9 mouse cellular contexts compared by ENCODE assay signal in the genomic region with DNA sequence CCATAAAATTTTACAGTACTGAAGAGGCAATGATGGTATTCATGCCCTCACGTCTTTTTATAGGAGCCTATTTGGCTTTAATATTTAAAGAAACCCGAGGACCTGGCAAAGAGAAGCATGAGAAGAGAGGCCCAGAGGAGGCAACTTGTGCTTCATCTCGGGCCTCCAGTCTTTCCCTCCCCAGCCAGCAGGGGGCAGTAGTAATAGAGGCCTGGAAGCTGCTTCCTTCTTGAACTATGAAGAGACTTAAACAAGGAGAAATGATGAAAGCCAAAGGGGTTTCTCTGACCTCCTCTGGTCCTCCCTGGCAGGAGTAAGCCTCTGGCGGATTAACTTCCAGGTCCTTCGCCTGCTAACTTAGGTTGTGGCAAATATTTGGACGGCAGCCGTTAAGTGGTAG.
DNase-seq lines count a peak whose midpoint lies in the region; ATAC-seq and TF ChIP-seq lines count a peak whose summit lies in the region.
"Had no signal": no experiment of that assay in that cellular context is flagged by ENCODE, and none has a peak within 500 bp of the region (broad histone marks: within the 10 kb centered on the region; RNA-seq: fewer than 3 reads in every experiment).

No protein-coding gene starts in this region.

- H3K4me2 ChIP-seq in intestine, postnatal 0 days (replicated peaks; ENCODE audit: low read depth): no peak overlapping the region
- no peak overlapping the region for H3K4me2 ChIP-seq in intestine, embryonic 15.5 days (replicated peaks)
- H3K4me2 ChIP-seq in neural tube, embryonic 11.5 days (ENCODE audit: low read depth): no peak overlapping the region
- H3K4me2 ChIP-seq: heart, embryonic 13.5 days had no signal

- H3K27me3 ChIP-seq in intestine, postnatal 0 days (replicated peaks; ENCODE audit: control insufficient read depth, insufficient read depth, low read length): no peaks in the 10 kb centered on the region
- H3K27me3 ChIP-seq in intestine, embryonic 15.5 days (replicated peaks): no peaks in the 10 kb centered on the region; the same call in 1 of the 2 replicates
- H3K27me3 ChIP-seq in neural tube, embryonic 11.5 days (ENCODE audit: control insufficient read depth, insufficient read depth, low read length): no peaks in the 10 kb centered on the region

- peak; percentile 62 for DNase-seq in adrenal gland, adult 8-10 months
- peak; percentile 63 for DNase-seq in embryo, embryonic 9.5 days (ENCODE audit: extremely low spot score)
- peak; percentile 80 to 84 for DNase-seq in heart, postnatal 36 days
- peak; percentile 54 for DNase-seq in left cerebral cortex, postnatal 4 days
- DNase-seq in neural tube, embryonic 11.5 days (ENCODE audit: low spot score): peak; percentile 76
- DNase-seq in thymus, postnatal 0 days (ENCODE audit: low spot score): peak; percentile 75

- ATAC-seq in intestine, postnatal 0 days: no peak
- no peak for ATAC-seq in intestine, embryonic 15.5 days
- no peak for ATAC-seq in neural tube, embryonic 11.5 days (ENCODE audit: insufficient read depth, low FRiP score, low TSS enrichment)

- no peak overlapping the region for H3K4me3 ChIP-seq in intestine, postnatal 0 days (ENCODE audit: low read depth, low read length)
- no peak overlapping the region for H3K4me3 ChIP-seq in intestine, embryonic 15.5 days (replicated peaks)
- H3K4me3 ChIP-seq in neural tube, embryonic 11.5 days (ENCODE audit: low read depth, low read length): no peak overlapping the region
- H3K4me3 ChIP-seq: heart, embryonic 13.5 days had no signal

- no peak overlapping the region for H3K9ac ChIP-seq in intestine, postnatal 0 days (ENCODE audit: low read depth, low read length)
- H3K9ac ChIP-seq in intestine, embryonic 15.5 days: no peak overlapping the region
- no peak overlapping the region for H3K9ac ChIP-seq in neural tube, embryonic 11.5 days (ENCODE audit: low read length)
- H3K9ac ChIP-seq: heart, embryonic 13.5 days had no signal

- no peak overlapping the region for H3K27ac ChIP-seq in intestine, postnatal 0 days (ENCODE audit: low read depth, low read length)
- H3K27ac ChIP-seq in intestine, embryonic 15.5 days: no peak overlapping the region
- H3K27ac ChIP-seq in neural tube, embryonic 11.5 days (ENCODE audit: low read depth, low read length): no peak overlapping the region
- H3K27ac ChIP-seq: heart, embryonic 13.5 days had no signal

- intact Hi-C loops in heart, postnatal 36 days (cut with DNase I): loop anchor here (2.0 to 5.0 kb wide), 4 partner anchors 51 to 323 kb away; no protein-coding TSS in a partner anchor
- intact Hi-C loops in left cerebral cortex, postnatal 4 days (cut with DNase I): loop anchor here (10.0 kb wide), 1 partner anchor 287 kb away; a partner anchor contains a TSS

- no peaks in the 10 kb centered on the region for H3K9me3 ChIP-seq in intestine, postnatal 0 days (ENCODE audit: control insufficient read depth)
- H3K9me3 ChIP-seq in intestine, embryonic 15.5 days: no peaks in the 10 kb centered on the region
- no peaks in the 10 kb centered on the region for H3K9me3 ChIP-seq in neural tube, embryonic 11.5 days (ENCODE audit: control insufficient read depth, low read length)
- H3K9me3 ChIP-seq: heart, embryonic 13.5 days had no signal

- peak; percentile 83 for TF ChIP-seq CTCF in intestine, postnatal 0 days (IDR thresholded peaks at IDR 0.05; ENCODE audit: low read depth)

- no peaks in the 10 kb centered on the region for H3K4me1 ChIP-seq in intestine, postnatal 0 days (replicated peaks; ENCODE audit: control insufficient read depth, insufficient read depth, low read length)
- H3K4me1 ChIP-seq in intestine, embryonic 15.5 days (replicated peaks): no peaks in the 10 kb centered on the region
- no peaks in the 10 kb centered on the region for H3K4me1 ChIP-seq in neural tube, embryonic 11.5 days (ENCODE audit: control insufficient read depth, insufficient read depth, low read length)

- no peaks in the 10 kb centered on the region for H3K36me3 ChIP-seq in intestine, postnatal 0 days (ENCODE audit: control insufficient read depth, insufficient read depth)
- H3K36me3 ChIP-seq in intestine, embryonic 15.5 days: no peaks in the 10 kb centered on the region
- no peaks in the 10 kb centered on the region for H3K36me3 ChIP-seq in neural tube, embryonic 11.5 days (ENCODE audit: control insufficient read depth, insufficient read depth, low read length)
- H3K36me3 ChIP-seq: heart, embryonic 13.5 days had no signal

- 57% methylated on average over 7 of the region's 7 CpGs for WGBS in intestine, postnatal 0 days
- WGBS in intestine, embryonic 15.5 days: 54% methylated on average over 7 of the region's 7 CpGs
- 52% methylated on average over 7 of the region's 7 CpGs for WGBS in neural tube, embryonic 11.5 days
